Mouse (Mus musculus): ENCODE data around the gene Ublcp1. TPM values are rescaled to one million over a fixed set of nuclear protein-coding genes. Genes with fewer than 3 reads are reported as not detected.

The Ublcp1 gene
- polyA plus RNA-seq, 1 experiment from 2014 or later = 54.1 TPM

DNA sequence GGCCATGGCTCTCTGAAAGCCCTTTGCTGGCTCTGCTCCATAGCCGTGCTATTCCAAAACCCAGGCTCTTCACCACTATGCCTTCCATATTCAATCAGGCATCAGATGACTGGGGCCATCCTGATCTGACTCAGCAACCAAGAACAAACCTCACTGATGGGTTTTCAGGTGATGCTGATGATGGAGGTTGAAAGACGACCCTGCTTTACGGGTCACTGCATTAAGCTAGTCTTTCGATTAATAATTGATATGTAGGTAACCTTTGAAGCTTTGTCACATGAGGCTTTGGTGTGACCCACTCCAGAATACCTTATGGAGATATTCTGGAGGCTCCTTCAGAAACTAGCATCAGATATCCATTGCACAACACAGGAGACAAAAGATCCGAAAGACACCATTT, 63.8 kb downstream of the Ublcp1 start:
- Histone ChIP-seq H3K27me3 (no peaks in the 10 kb centered on the region), H3K9me3 (replicated peaks) (no peaks in the 10 kb centered on the region), H3K4me2 (no peak overlapping the region), H3K36me3 (ENCODE audit: poor library complexity, severe bottlenecking) (no peaks in the 10 kb centered on the region), H3K4me1 (peaks cover 21% of the 10 kb centered on the region), H3K4me3 (no peak overlapping the region), H3K9ac (no peak overlapping the region), H3K27ac (no peak overlapping the region)
- ATAC-seq = no peak; the same call in 1 of the 2 replicates
- WGBS = 57% methylated on average over 5 of the region's 5 CpGs

DNA sequence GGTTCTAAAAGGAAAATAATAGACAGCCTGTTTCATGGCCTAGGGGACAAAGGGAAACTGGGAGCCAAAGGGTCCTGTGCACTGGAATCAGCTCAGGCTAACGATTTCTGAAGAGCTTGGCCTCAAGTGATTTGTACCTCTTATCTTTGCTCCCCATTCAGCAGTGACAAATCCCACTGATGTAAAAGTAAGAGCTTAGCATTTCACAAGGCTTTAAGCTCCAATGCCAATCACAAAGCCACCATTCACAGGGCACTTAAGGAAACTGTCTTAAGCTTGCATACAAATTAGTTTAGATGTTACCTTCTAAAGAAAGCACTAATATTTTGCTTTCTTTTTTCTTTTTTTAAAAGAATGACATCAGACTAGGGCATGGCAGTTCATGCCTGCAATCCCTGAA, 64.3 kb downstream of the Ublcp1 start:
- ATAC-seq = no peak; the same call in 1 of the 2 replicates
- no peak overlapping the region for H3K27ac ChIP-seq
- no peak overlapping the region for H3K4me3 ChIP-seq
- no peaks in the 10 kb centered on the region for H3K9me3 ChIP-seq (replicated peaks)
- H3K4me2 ChIP-seq = no peak overlapping the region
- no peaks in the 10 kb centered on the region for H3K27me3 ChIP-seq
- peaks cover 21% of the 10 kb centered on the region for H3K4me1 ChIP-seq
- 0% methylated on average over 1 of the region's 1 CpGs for WGBS
- no peak overlapping the region for H3K9ac ChIP-seq
- H3K36me3 ChIP-seq (ENCODE audit: poor library complexity, severe bottlenecking) = no peaks in the 10 kb centered on the region

DNA sequence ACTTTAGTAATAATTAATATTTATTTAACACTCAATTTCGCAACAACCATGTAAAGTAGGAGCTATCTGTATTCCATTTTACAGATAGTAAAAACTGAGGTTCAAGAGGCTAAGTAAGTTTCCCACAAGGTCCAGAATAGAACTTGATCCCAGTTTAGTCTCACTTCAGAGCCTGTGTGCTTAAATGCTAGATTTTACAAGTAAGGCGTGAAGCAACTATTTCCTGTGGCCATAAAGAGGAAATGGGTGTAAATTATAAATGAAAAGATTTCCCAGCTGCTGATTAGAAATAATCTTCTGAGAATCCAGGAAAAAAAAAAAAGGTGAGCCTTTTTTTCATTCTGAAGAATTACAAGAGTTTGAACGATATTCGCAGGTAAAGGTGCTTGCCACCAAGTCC, 65.2 kb downstream of the Ublcp1 start:
- no peak overlapping the region for H3K4me3 ChIP-seq
- no peaks in the 10 kb centered on the region for H3K9me3 ChIP-seq (replicated peaks)
- peaks cover 21% of the 10 kb centered on the region for H3K4me1 ChIP-seq
- H3K9ac ChIP-seq = no peak overlapping the region
- 90% methylated on average over 4 of the region's 4 CpGs for WGBS
- ATAC-seq = no peak
- H3K36me3 ChIP-seq (ENCODE audit: poor library complexity, severe bottlenecking) = no peaks in the 10 kb centered on the region
- H3K4me2 ChIP-seq = no peak overlapping the region
- H3K27ac ChIP-seq = no peak overlapping the region
- H3K27me3 ChIP-seq = 0 out of 2 replicates have a peak, but pooled peaks cover under 1% of the 10 kb centered on the region

Small RNA genes lying within 50 kb of the gene (microRNA-seq; reads per million reads assigned to microRNA genes)
- gene Gm22121 = not detected

Other genes with a start within 250 kb of the Ublcp1 start
- gene Il12b, start 70.4 kb downstream of the Ublcp1 start, polyA plus RNA-seq (2015; fragmentation: Nextera tagmentation; extraction: Ambion mirVana) = not detected in 2 replicates
- 78.0 and 84.3 TPM in 2 replicates for gene Rnf145, start 48.5 kb upstream of the Ublcp1 start, polyA plus RNA-seq (2015; fragmentation: Nextera tagmentation; extraction: Ambion mirVana)
- 30.7 and 36.4 TPM in 2 replicates for gene Ebf1, start 146.8 kb upstream of the Ublcp1 start, polyA plus RNA-seq (2015; fragmentation: Nextera tagmentation; extraction: Ambion mirVana)